Mouse (Mus musculus): ENCODE results near the gene Gsg1l. TPM values are rescaled to one million over a fixed set of nuclear protein-coding genes. Genes with fewer than 3 reads are reported as not detected.

Gene Gsg1l
- total and polyA plus RNA-seq, 2 experiments from 2014 or later, result 5.7 to 16.6 TPM

DNA sequence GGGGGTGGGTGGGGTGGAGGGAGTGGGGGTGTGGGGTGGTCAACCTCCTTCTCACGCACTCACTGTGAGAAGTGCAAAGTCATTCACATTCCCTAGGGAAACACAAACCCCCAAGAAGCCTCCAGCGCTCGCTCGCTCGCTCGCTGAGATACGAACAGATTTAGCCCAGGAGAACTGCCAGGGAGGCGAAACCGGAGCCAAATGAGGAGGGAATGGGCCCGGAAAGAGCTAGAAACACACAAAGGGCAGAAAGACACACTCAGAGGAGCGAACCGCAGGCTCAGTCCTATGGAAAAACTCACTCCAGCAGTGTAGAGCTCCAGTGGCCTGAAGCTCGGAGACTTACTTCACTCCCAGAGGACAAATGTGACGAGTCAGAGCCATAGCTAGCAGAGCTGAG is 15.4 kb downstream of the Gsg1l start:
- no peaks in the 10 kb centered on the region for H3K36me3 ChIP-seq (replicated peaks; ENCODE audit: control insufficient read depth, insufficient read depth, low read length)
- WGBS, result 25% methylated on average over 14 of the region's 14 CpGs
- peak overlapping the region; percentile 30 for H3K4me2 ChIP-seq (ENCODE audit: low read depth, low read length)
- no peaks in the 10 kb centered on the region for H3K9me3 ChIP-seq (replicated peaks; ENCODE audit: control insufficient read depth, low read length)
- DNase-seq (ENCODE audit: low spot score) (peak; percentile 40), ATAC-seq (ENCODE audit: insufficient read depth, low read depth) (peak; percentile 47; the same call in 1 of the 2 replicates)
- TF ChIP-seq EP300 (IDR thresholded peaks at IDR 0.05; ENCODE audit: low read depth) (no peak), CTCF (IDR thresholded peaks at IDR 0.05; ENCODE audit: low read depth) (no peak)
- no peaks in the 10 kb centered on the region; the same call in 1 of the 2 replicates for H3K4me1 ChIP-seq (ENCODE audit: control insufficient read depth, insufficient read depth)
- no peak overlapping the region for H3K27ac ChIP-seq (ENCODE audit: low read depth)
- H3K27me3 ChIP-seq (ENCODE audit: control insufficient read depth, insufficient read depth, low read length), result no peaks in the 10 kb centered on the region
- 0 out of 2 replicates have a peak overlapping the region, but pooled peaks have one; percentile 4 for H3K9ac ChIP-seq (replicated peaks; ENCODE audit: low read depth, low read length)
- no peak overlapping the region for H3K4me3 ChIP-seq (ENCODE audit: low read depth, low read length)

DNA sequence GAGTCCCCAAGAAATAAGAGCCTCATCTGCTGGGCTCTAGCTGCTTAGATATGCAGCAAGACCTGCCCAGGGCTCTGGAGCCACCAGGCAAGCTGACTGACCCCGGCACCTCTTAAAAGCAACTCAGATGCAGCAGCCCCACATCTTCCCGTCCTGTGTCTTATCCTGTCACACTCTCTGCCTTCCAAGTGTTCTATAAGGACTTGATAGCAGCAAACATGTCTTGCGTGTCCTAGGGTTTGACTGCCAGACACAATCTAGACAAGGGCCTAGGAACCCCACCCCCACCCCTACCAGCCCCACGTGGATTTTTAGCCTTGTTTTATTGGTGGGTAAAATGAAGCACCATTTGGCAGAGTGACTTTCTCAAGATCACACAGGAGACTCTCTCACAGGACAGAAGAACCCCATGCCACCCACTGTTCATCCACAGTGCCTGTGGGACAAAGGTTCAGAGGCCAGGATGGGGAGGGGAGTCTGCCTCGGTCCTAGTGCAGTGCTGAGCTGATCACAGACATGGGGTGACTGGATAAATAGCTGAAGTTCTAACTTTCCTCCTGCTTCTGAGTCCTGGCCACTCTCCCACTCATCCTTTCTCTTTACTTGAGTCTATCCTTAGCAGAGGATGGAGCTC is 16.9 kb downstream of the Gsg1l start:
- Histone ChIP-seq H3K4me1 (ENCODE audit: control insufficient read depth, insufficient read depth) (no peaks in the 10 kb centered on the region; the same call in 1 of the 2 replicates), H3K36me3 (replicated peaks; ENCODE audit: control insufficient read depth, insufficient read depth, low read length) (no peaks in the 10 kb centered on the region), H3K4me3 (ENCODE audit: low read depth, low read length) (no peak overlapping the region), H3K9me3 (replicated peaks; ENCODE audit: control insufficient read depth, low read length) (no peaks in the 10 kb centered on the region), H3K4me2 (ENCODE audit: low read depth, low read length) (no peak overlapping the region), H3K27me3 (ENCODE audit: control insufficient read depth, insufficient read depth, low read length) (0 out of 2 replicates have a peak, but pooled peaks cover 4% of the 10 kb centered on the region), H3K9ac (replicated peaks; ENCODE audit: low read depth, low read length) (no peak overlapping the region), H3K27ac (ENCODE audit: low read depth) (no peak overlapping the region)
- ATAC-seq (ENCODE audit: insufficient read depth, low read depth) (no peak), DNase-seq (ENCODE audit: low spot score) (no peak)
- 59% methylated on average over 5 of the region's 5 CpGs for WGBS
- TF ChIP-seq CTCF (IDR thresholded peaks at IDR 0.05; ENCODE audit: low read depth), result no peak
- no peak for TF ChIP-seq EP300 (IDR thresholded peaks at IDR 0.05; ENCODE audit: low read depth)

DNA sequence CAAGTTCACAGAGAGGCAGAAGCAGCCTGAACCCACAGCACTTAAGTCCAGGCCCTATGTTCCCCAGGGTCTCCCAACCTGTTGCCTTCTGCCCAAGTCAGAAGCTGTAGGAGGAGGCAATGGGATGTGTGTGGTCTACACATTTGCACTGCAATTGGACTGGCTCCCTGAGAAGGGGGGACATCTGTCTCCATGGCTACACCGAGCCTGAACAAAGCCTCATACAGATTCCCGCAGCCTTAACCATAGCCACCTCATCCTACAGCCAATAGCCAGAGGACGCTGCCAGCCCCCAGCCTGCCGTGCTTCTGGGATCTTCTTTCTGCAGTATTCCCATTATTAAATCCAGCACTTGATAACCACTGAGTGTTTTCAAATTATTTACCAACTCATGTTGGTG is 20.0 kb downstream of the Gsg1l start:
- DNase-seq (ENCODE audit: low spot score), result no peak
- TF ChIP-seq CTCF (IDR thresholded peaks at IDR 0.05; ENCODE audit: low read depth), result no peak
- no peak for TF ChIP-seq EP300 (IDR thresholded peaks at IDR 0.05; ENCODE audit: low read depth)
- WGBS, result 88% methylated on average over 4 of the region's 4 CpGs
- ATAC-seq (ENCODE audit: insufficient read depth, low read depth), result no peak
- H3K27me3 ChIP-seq (ENCODE audit: control insufficient read depth, insufficient read depth, low read length), result 0 out of 2 replicates have a peak, but pooled peaks cover 4% of the 10 kb centered on the region
- no peaks in the 10 kb centered on the region; the same call in 1 of the 2 replicates for H3K4me1 ChIP-seq (ENCODE audit: control insufficient read depth, insufficient read depth)
- H3K9me3 ChIP-seq (replicated peaks; ENCODE audit: control insufficient read depth, low read length), result no peaks in the 10 kb centered on the region
- no peak overlapping the region for H3K9ac ChIP-seq (replicated peaks; ENCODE audit: low read depth, low read length)
- H3K27ac ChIP-seq (ENCODE audit: low read depth), result no peak overlapping the region
- no peaks in the 10 kb centered on the region for H3K36me3 ChIP-seq (replicated peaks; ENCODE audit: control insufficient read depth, insufficient read depth, low read length)
- no peak overlapping the region for H3K4me3 ChIP-seq (ENCODE audit: low read depth, low read length)
- no peak overlapping the region for H3K4me2 ChIP-seq (ENCODE audit: low read depth, low read length)

DNA sequence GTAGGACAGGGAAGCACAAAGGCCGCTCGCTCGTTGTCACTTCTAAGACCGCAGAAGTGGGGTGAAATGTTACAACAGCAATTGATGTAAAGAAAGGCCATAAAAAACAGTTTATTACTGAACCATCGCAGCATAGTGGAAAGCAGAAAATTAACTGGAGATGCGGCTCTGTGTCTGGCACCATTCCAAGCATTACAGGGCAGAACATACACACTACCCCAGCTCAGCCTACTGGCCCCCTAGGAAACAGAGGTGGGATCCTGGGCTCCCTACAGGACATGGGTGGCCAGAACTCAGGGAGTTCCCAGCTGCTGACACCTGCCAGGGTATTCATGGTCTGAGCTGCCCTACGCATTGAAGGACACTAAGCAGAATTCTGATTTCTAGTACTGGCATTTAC is 23.3 kb downstream of the Gsg1l start:
- 59% methylated on average over 7 of the region's 7 CpGs for WGBS
- no peak for ATAC-seq (ENCODE audit: insufficient read depth, low read depth)

DNA sequence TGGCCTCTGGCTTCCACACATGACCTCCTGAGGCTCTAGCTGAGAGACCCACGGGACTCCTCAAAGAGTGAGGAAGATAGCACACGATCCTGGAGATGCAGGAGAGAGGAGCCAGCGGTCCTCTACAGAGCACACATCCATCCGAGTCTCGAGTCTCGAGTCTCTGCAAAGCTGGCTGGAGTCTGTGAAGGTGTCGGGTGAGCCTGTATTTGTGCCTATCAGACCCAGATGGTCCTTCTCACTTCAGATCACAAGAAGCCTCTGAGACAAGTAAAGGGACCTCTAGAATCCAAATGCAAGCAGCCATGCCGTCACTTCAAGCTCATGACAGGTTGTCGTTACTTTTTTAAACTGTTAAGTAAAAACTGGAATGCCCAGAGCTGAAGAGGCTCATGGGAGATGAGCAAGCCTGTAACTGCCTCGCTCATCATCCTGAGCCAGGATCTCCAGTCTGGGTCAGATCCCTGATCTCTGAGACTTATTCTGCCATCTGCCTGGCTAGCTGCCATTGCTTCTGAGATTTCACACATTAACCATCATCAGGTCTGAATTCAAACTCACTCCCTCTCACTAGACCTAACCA is 24.8 kb downstream of the Gsg1l start:
- no peaks in the 10 kb centered on the region for H3K36me3 ChIP-seq (replicated peaks; ENCODE audit: control insufficient read depth, insufficient read depth, low read length)
- peaks cover 4% of the 10 kb centered on the region; the same call in 1 of the 2 replicates for H3K4me1 ChIP-seq (ENCODE audit: control insufficient read depth, insufficient read depth)
- H3K4me3 ChIP-seq (ENCODE audit: low read depth, low read length), result no peak overlapping the region
- 0 out of 2 replicates have a peak, but pooled peaks cover 4% of the 10 kb centered on the region for H3K27me3 ChIP-seq (ENCODE audit: control insufficient read depth, insufficient read depth, low read length)
- no peaks in the 10 kb centered on the region for H3K9me3 ChIP-seq (replicated peaks; ENCODE audit: control insufficient read depth, low read length)
- H3K4me2 ChIP-seq (ENCODE audit: low read depth, low read length), result no peak overlapping the region
- no peak overlapping the region for H3K27ac ChIP-seq (ENCODE audit: low read depth)
- no peak for DNase-seq (ENCODE audit: low spot score)
- TF ChIP-seq CTCF (IDR thresholded peaks at IDR 0.05; ENCODE audit: low read depth), result no peak
- TF ChIP-seq EP300 (IDR thresholded peaks at IDR 0.05; ENCODE audit: low read depth), result no peak
- H3K9ac ChIP-seq (replicated peaks; ENCODE audit: low read depth, low read length), result no peak overlapping the region
- 48% methylated on average over 10 of the region's 10 CpGs for WGBS
- ATAC-seq (ENCODE audit: insufficient read depth, low read depth), result no peak

More for the DNA sequence above, 23.3 kb downstream of the Gsg1l start:
- TF ChIP-seq CTCF (IDR thresholded peaks at IDR 0.05; ENCODE audit: low read depth) (no peak), EP300 (IDR thresholded peaks at IDR 0.05; ENCODE audit: low read depth) (no peak)
- H3K27ac ChIP-seq (ENCODE audit: low read depth), result no peak overlapping the region
- no peaks in the 10 kb centered on the region for H3K36me3 ChIP-seq (replicated peaks; ENCODE audit: control insufficient read depth, insufficient read depth, low read length)
- no peak overlapping the region for H3K4me2 ChIP-seq (ENCODE audit: low read depth, low read length)
- H3K27me3 ChIP-seq (ENCODE audit: control insufficient read depth, insufficient read depth, low read length), result 0 out of 2 replicates have a peak, but pooled peaks cover 4% of the 10 kb centered on the region
- H3K9ac ChIP-seq (replicated peaks; ENCODE audit: low read depth, low read length), result no peak overlapping the region
- no peaks in the 10 kb centered on the region for H3K4me1 ChIP-seq (ENCODE audit: control insufficient read depth, insufficient read depth)
- DNase-seq (ENCODE audit: low spot score), result no peak
- no peak overlapping the region for H3K4me3 ChIP-seq (ENCODE audit: low read depth, low read length)
- no peaks in the 10 kb centered on the region for H3K9me3 ChIP-seq (replicated peaks; ENCODE audit: control insufficient read depth, low read length)
